Mouse (Mus musculus) C3H10T1/2 (cell line): ENCODE data around the gene Chrng. TPM values are rescaled to one million over a fixed set of nuclear protein-coding genes. Genes with fewer than 3 reads are reported as not detected.

Experiments
- polyA plus RNA-seq, 2 experiments: library from polyadenylated mRNA; unstranded; fragments of >200 nt; fragmentation: generic; extraction: Trizol; gene quantifications; one replicate each; pipeline ENCODE4 v1.2.1; 2012; ENCODE audit warnings: missing spikeins in 2 of 2

The Chrng gene
- under 1 TPM; 0.01 to 0.05 TPM for polyA plus RNA-seq

GRCm38 (mm10) chr1:87204465-87204864 lies at the start of gene Chrng:
Gene Chrng, plus strand, starts transcription at chr1:87204657.

GRCm38 (mm10) chr1:87156199-87156587 lies 48.3 kb upstream of the Chrng start, which contains the start of gene Ecel1:
Gene Ecel1, minus strand, starts transcription at chr1:87156521.

GRCm38 (mm10) chr1:87183013-87183412 lies 21.4 kb upstream of the Chrng start, which contains the start of gene Prss56:
Gene Prss56, plus strand, starts transcription at chr1:87183313.

GRCm38 (mm10) chr1:87190429-87190828 lies 14.0 kb upstream of the Chrng start, which contains the start of gene Chrnd:
Gene Chrnd, plus strand, starts transcription at chr1:87190607.

GRCm38 (mm10) chr1:87213735-87214704 lies 9.6 kb downstream of the Chrng start, which contains the start of gene Eif4e2:
Gene Eif4e2, plus strand, starts transcription at chr1:87213914.

Other genes starting within 250 kb of the Chrng start
- gene Alppl2, start 114.7 kb upstream of the Chrng start, polyA plus RNA-seq: not detected
- gene Alpi, start 103.1 kb upstream of the Chrng start, polyA plus RNA-seq: not detected
- not detected for gene Akp3, start 79.7 kb upstream of the Chrng start, polyA plus RNA-seq
- not detected for gene Ecel1, start 48.1 kb upstream of the Chrng start, polyA plus RNA-seq
- under 1 TPM in 1 of 2 experiments, not detected in 1; 0.04 TPM for gene Prss56, start 21.3 kb upstream of the Chrng start, polyA plus RNA-seq
- gene Chrnd, start 14.1 kb upstream of the Chrng start, polyA plus RNA-seq: under 1 TPM in 1 of 2 experiments, not detected in 1; 0.09 TPM
- gene Eif4e2, start 9.3 kb downstream of the Chrng start, polyA plus RNA-seq: 100 to 1,000 TPM; 111 to 154 TPM
- gene Efhd1, start 59.7 kb downstream of the Chrng start, polyA plus RNA-seq: 10 to 100 TPM in 1 of 2 experiments, under 1 TPM in 1; 0.26 to 16.0 TPM
- 10 to 100 TPM in 1 of 2 experiments, 1 to 10 TPM in 1; 2.0 to 19.0 TPM for gene Gigyf2, start 122.3 kb downstream of the Chrng start, polyA plus RNA-seq
- under 1 TPM in 1 of 2 experiments, not detected in 1; 0.11 TPM for gene Kcnj13, start 190.1 kb downstream of the Chrng start, polyA plus RNA-seq